Mouse (Mus musculus): ENCODE measurements around the gene Fcgrt. TPM values are rescaled to one million over a fixed set of nuclear protein-coding genes. Genes with fewer than 3 reads are reported as not detected.
"Not testable (repeated sequence)": the region's sequence is repeated elsewhere in the genome, so short reads cannot be mapped to it uniquely, and the experiment has no call there.

Gene Fcgrt
- polyA plus RNA-seq, 1 experiment from 2014 or later = 32.0 TPM

- peak overlapping the region; percentile 13 for H3K4me2 ChIP-seq
- no peaks in the 10 kb centered on the region for H3K9me3 ChIP-seq
- no peak overlapping the region for H3K27ac ChIP-seq
- 88% methylated on average over 11 of the region's 11 CpGs for WGBS
- ATAC-seq (replicated peaks) = no peak
- H3K27me3 ChIP-seq (replicated peaks) = no peaks in the 10 kb centered on the region
- H3K4me1 ChIP-seq = no peaks in the 10 kb centered on the region
- no peaks in the 10 kb centered on the region for H3K36me3 ChIP-seq (replicated peaks)
- H3K9ac ChIP-seq = no peak overlapping the region
- H3K4me3 ChIP-seq = no peak overlapping the region
These were observed 1.2 kb downstream of the Fcgrt start for GRCm38 (mm10) chr7:45102441-45102840.

GRCm38 (mm10) chr7:45100046-45100445 is 3.6 kb downstream of the Fcgrt start:
- no peak overlapping the region for H3K4me3 ChIP-seq
- no peaks in the 10 kb centered on the region for H3K27me3 ChIP-seq (replicated peaks)
- H3K9me3 ChIP-seq = no peaks in the 10 kb centered on the region
- no peak for ATAC-seq (replicated peaks)
- no peak overlapping the region for H3K9ac ChIP-seq
- H3K4me1 ChIP-seq = no peaks in the 10 kb centered on the region
- WGBS = 90% methylated on average over 6 of the region's 6 CpGs
- no peak overlapping the region for H3K4me2 ChIP-seq
- H3K36me3 ChIP-seq (replicated peaks) = no peaks in the 10 kb centered on the region
- H3K27ac ChIP-seq = no peak overlapping the region

DNA sequence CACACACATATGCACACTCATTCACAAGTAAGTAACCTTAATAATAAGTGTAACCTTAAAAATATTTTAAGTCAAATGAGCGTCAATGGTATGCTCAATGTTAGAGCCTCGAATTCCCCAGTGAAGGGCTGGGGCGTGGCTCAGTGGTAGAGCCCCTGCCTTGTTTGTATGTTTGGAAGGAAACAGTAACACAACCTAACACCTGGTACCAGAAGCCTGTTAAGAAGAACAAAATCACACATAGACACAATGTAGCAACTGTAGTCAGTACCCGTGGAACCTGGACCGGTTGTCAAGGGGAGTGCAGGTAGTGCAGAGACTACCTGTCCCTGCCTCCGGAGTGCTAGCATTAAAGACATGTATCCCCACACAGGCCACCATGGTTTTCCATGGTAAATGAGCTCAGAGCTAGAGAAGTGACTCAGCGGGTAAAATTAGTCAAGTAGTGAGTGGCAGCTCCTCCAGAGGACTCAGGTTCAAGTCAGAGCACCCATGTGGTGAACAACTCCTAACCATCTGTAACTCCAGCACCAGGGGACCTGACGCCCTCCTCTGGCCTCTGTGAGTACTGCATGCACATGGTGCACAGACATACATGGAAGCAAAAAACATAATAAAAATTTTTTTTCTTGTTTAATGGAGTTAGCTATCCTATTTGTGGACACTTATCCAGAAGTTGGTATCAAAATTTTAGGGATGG is 5.0 kb downstream of the Fcgrt start:
- Histone ChIP-seq H3K36me3 (replicated peaks) (no peaks in the 10 kb centered on the region), H3K4me1 (no peaks in the 10 kb centered on the region), H3K27ac (no peak overlapping the region), H3K9ac (no peak overlapping the region), H3K4me2 (no peak overlapping the region), H3K27me3 (replicated peaks) (no peaks in the 10 kb centered on the region), H3K9me3 (no peaks in the 10 kb centered on the region), H3K4me3 (no peak overlapping the region)
- no peak for ATAC-seq (replicated peaks)
- WGBS = 89% methylated on average over 8 of the region's 8 CpGs

- WGBS = 82% methylated on average over 6 of the region's 6 CpGs
- H3K4me2 ChIP-seq = no peak overlapping the region
- H3K9ac ChIP-seq = no peak overlapping the region
- no peaks in the 10 kb centered on the region for H3K4me1 ChIP-seq
- no peaks in the 10 kb centered on the region for H3K27me3 ChIP-seq (replicated peaks)
- no peak overlapping the region for H3K27ac ChIP-seq
- H3K9me3 ChIP-seq = no peaks in the 10 kb centered on the region
- H3K36me3 ChIP-seq (replicated peaks) = no peaks in the 10 kb centered on the region
- H3K4me3 ChIP-seq = no peak overlapping the region
- ATAC-seq (replicated peaks) = no peak
These were observed 6.2 kb downstream of the Fcgrt start for GRCm38 (mm10) chr7:45097479-45097878.

- H3K4me2 ChIP-seq; H3K4me1 ChIP-seq; H3K9ac ChIP-seq; H3K27ac ChIP-seq; H3K9me3 ChIP-seq; H3K36me3 ChIP-seq (replicated peaks); H3K4me3 ChIP-seq; H3K27me3 ChIP-seq (replicated peaks); ATAC-seq (replicated peaks): not testable (repeated sequence)
- WGBS = 91% methylated on average over 14 of the region's 14 CpGs
These were observed 7.7 kb downstream of the Fcgrt start for GRCm38 (mm10) chr7:45095965-45096364.

GRCm38 (mm10) chr7:45095367-45095766 is 8.3 kb downstream of the Fcgrt start:
- Histone ChIP-seq H3K9me3 (no peaks in the 10 kb centered on the region), H3K27ac (no peak overlapping the region), H3K36me3 (replicated peaks) (no peaks in the 10 kb centered on the region), H3K4me1 (peaks cover 8% of the 10 kb centered on the region), H3K9ac (no peak overlapping the region), H3K27me3 (replicated peaks) (no peaks in the 10 kb centered on the region), H3K4me3 (no peak overlapping the region), H3K4me2 (no peak overlapping the region)
- 87% methylated on average over 6 of the region's 6 CpGs for WGBS
- ATAC-seq (replicated peaks) = no peak

DNA sequence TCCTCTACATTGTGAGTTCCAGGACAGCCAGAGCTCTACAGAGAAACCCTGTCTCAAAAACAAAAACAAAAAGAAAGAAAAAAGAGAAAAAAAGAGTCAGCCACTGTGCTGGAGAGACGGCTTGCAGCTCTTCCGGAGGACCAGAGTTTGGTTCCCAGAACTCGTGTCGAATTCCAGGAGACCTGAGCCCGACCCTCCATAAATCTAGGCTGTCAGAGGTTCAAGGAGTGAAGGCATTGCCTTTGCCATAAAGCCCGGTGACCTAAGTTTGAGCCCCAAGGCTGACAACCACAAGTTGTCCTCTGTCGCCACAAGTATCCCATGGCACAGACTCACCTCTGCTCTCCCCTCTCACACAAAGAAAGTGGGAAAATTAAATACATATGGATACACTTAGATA is 9.5 kb downstream of the Fcgrt start:
- H3K4me3 ChIP-seq = no peak overlapping the region
- no peak for ATAC-seq (replicated peaks)
- no peaks in the 10 kb centered on the region for H3K9me3 ChIP-seq
- no peaks in the 10 kb centered on the region for H3K27me3 ChIP-seq (replicated peaks)
- 77% methylated on average over 7 of the region's 7 CpGs for WGBS
- peaks cover 8% of the 10 kb centered on the region for H3K4me1 ChIP-seq
- H3K9ac ChIP-seq = no peak overlapping the region
- H3K27ac ChIP-seq = no peak overlapping the region
- H3K4me2 ChIP-seq = no peak overlapping the region
- no peaks in the 10 kb centered on the region for H3K36me3 ChIP-seq (replicated peaks)

GRCm38 (mm10) chr7:45093516-45093905 is 10.1 kb downstream of the Fcgrt start:
- ATAC-seq (replicated peaks) = no peak
- WGBS = 31% methylated on average over 18 of the region's 18 CpGs
- Histone ChIP-seq H3K27ac (no peak overlapping the region), H3K27me3 (replicated peaks) (no peaks in the 10 kb centered on the region), H3K9me3 (no peaks in the 10 kb centered on the region), H3K4me2 (no peak overlapping the region), H3K4me3 (no peak overlapping the region), H3K9ac (no peak overlapping the region), H3K36me3 (replicated peaks) (no peaks in the 10 kb centered on the region), H3K4me1 (peaks cover 8% of the 10 kb centered on the region)

DNA sequence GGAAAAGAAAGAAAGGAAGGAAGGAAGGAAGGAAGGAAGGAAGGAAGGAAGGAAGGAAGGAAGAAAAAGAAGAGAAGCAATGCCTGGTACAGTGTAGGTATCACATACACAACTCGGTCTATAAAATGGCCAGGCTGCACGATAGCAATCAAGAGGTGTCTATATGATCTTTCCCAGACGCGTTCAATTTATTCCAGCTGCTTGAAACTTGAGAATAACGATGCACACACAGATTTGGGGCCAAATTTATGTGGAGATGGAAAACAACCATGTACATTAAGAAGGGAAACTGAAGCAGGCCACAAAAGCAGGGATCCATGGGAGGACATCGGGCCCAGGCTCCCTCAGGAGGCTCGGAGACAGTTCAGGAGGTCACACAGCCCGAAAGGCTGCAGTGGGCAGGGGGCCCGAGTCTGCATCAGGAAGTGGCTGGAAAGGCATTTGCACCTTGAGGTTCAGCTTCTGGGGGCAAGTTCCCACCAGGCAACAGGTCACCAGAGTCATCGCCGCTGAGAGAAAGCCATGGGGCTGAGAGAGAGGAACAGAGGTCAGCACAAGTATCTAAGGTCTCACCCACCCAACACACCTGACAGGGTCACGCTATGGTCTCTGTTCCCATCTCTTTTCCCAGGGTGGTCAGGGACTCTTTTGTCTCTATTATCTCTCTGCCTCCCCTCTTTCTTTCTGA is 10.7 kb downstream of the Fcgrt start:
- Histone ChIP-seq H3K9ac (no peak overlapping the region), H3K27me3 (replicated peaks) (no peaks in the 10 kb centered on the region), H3K9me3 (no peaks in the 10 kb centered on the region), H3K4me1 (peaks cover 8% of the 10 kb centered on the region), H3K27ac (no peak overlapping the region), H3K4me2 (no peak overlapping the region), H3K4me3 (no peak overlapping the region), H3K36me3 (replicated peaks) (no peaks in the 10 kb centered on the region)
- ATAC-seq (replicated peaks) = no peak
- 69% methylated on average over 12 of the region's 12 CpGs for WGBS

GRCm38 (mm10) chr7:45092048-45092447 is 11.6 kb downstream of the Fcgrt start, which contains the start of gene Rcn3:
Gene Rcn3, minus strand, starts transcription at chr7:45092221.
- Histone ChIP-seq H3K4me1 (peaks cover 8% of the 10 kb centered on the region), H3K4me2 (peak within 1 kb of the TSS; percentile 56), H3K36me3 (replicated peaks) (no peaks in the 10 kb centered on the region), H3K27ac (no peak within 1 kb of the TSS), H3K9me3 (no peaks in the 10 kb centered on the region), H3K27me3 (replicated peaks) (no peaks in the 10 kb centered on the region), H3K4me3 (peak within 1 kb of the TSS; percentile 36), H3K9ac (peak within 1 kb of the TSS; percentile 22; the same call in 1 of the 2 replicates)
- under 1% methylated on average over 16 of the region's 16 CpGs for WGBS
- peak; percentile 96 for ATAC-seq (replicated peaks)

DNA sequence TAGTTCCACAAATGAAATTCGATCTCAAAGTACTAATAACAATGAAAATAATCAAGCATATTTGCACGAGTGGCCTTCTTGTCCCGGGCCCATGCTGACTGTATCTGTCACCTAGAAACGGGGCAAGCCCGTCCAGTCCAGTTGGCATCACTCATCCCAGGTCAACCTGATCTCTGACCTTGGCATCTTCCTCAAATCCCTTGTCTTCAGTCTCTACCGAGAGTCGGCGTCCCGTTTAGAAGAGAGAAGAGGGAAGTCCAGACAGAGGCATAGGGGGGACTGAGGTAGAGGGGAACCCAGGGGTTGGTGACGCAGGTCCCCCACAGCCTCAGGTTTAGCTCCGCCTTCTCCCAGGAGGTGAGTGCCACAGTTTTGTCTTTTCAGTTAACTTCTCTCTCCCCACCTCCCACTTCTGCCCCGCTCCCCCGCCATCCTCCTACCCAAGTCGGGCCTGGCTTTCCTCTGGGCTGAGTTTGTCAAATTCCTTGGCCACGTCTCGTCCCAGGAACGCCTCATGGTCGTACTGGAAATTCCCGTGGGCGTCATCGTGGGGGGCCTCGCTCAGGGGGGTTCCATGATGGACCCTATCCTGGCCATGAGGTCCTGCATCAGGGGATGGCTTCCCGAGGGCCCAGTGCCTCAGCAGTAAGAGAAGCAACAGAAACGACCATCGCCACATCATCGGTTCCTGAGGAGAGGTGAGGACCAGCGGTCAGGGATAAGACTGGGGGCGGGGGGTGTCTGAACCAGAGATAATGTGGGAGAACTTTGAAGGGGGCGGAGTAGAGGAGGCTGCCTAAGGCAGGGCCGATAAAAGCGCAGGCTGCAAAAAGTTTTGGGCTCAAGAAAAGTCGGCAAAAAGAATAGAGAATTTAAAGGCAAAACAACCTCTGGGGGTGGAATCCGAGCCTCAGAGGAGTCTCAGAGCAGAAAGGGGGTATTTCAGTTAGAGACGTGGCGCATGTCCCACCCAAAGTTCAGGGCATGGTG is 12.4 kb downstream of the Fcgrt start:
- peak overlapping the region; percentile 56 for H3K4me2 ChIP-seq
- ATAC-seq (replicated peaks) = peak; percentile 62
- 16% methylated on average over 35 of the region's 35 CpGs for WGBS
- no peak overlapping the region for H3K27ac ChIP-seq
- H3K27me3 ChIP-seq (replicated peaks) = no peaks in the 10 kb centered on the region
- H3K4me3 ChIP-seq = peak overlapping the region; percentile 36
- H3K9ac ChIP-seq = peak overlapping the region; percentile 22; the same call in 1 of the 2 replicates
- no peaks in the 10 kb centered on the region for H3K9me3 ChIP-seq
- no peaks in the 10 kb centered on the region for H3K36me3 ChIP-seq (replicated peaks)
- H3K4me1 ChIP-seq = peaks cover 8% of the 10 kb centered on the region

Data from midbrain, embryonic 15.5 days (tissue).